Mouse (Mus musculus): ENCODE data around the gene Atg3.

Gene Atg3

GRCm38 (mm10) chr16:45204859-45205670 is 46.5 kb downstream of the Atg3 start:
- DNase-seq = peak; percentile 12

GRCm38 (mm10) chr16:45222016-45222415 is 63.4 kb downstream of the Atg3 start:
- DNase-seq = no peak

DNA sequence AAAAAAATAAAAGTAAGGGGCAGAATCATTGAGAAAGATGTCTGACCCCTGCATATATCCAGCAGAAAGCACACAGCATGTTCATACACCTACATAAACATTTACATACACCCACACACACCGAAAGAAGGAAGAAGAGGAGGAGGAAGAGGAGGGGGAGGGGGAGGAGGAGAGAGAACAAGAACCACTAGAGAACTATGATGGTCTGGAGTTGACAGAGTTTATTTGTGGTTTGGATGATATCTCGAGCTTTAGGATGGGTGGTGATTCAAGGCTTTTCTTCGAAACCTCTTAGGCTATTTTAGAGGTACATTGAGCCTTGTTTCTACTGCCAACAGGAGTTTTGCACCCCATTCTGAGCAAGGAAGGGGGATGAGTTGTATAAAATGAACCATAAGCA is 64.2 kb downstream of the Atg3 start:
- DNase-seq = no peak

DNA sequence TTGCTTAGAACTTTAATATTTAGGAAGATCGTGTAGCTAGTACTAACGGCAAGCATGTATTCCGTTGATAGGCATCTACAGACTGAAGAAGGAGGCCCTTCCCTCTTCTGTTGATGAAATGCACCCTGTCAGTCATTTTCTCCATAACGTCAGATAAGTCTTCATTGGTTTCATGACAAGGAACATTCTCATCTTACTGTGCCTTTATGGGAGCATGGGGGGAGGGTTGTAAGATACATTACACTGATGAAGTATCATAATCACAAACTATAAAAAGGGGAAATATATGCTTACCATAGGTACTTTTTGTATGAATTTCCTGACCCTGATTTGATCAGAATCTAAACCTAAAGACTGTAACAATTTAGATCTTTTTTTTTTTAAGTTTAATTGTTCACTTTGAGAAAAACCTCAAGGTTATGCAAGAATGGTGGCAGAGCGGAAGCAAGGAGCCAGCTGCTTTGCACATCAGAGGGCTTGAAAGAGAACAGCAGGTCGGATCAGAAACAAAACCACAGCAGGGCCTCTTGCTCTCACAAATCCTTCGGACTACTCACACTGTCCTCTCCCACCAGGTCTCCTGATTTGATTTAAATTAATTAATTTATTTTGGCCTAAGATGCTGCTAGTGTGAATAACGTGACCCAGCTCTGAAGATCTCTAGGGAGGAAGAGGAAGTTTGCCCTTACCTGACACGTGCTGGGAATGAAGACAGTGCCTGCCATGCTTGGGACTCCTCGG is 65.2 kb downstream of the Atg3 start, which contains the start of gene Btla:
Gene Btla, plus strand, starts transcription at position 668 of the 741 bp plus-strand sequence.
- DNase-seq = no peak

DNA sequence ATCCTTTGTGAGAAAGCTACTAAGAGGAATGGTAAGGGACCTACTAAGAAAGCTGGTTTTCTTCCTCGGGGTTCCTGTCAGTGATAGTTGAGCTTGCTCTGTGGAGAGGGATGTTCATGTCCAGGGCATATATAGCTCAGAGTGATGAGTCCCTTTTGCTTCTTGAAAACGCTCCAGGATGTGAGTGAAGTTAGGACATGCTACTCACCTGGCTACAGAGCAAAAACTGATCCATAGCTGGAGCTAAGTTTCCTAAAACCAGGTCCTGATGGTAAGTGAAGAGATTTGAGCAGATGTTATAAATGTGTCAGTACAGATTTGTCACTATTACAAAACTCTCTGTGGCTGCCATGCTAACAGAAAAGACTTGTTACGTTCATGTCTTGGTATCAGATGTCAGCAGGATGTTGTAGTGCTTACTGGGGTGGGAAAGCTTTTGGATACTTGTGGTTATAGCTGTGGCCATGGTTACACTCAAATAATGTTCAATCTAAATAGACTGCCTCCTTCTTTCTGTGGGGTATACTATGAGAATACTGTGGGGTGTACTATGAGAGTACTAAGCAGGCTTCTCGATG is 65.9 kb downstream of the Atg3 start:
- DNase-seq = no peak

DNA sequence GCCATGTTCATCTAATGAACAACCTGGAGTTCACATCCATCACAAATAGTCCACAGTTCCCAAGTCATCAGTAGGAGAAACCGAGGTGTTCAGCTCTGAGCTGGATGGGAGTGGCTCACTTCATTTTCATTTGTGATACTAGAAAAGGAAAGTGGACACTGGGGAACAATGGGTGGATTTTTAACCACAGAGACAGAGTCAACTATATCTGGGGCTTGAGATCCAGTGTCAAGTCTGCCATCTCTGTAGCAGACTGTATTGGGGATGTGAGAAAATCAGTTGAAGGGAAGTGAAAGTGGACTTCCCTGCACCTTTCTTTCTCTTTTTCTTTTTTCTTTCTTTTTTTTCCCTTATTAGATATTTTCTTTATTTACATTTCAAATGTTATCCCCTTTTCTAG is 68.4 kb downstream of the Atg3 start:
- no peak for DNase-seq

GRCm38 (mm10) chr16:45231296-45231695 is 72.7 kb downstream of the Atg3 start:
- DNase-seq = no peak

- DNase-seq = no peak
These were observed 74.4 kb downstream of the Atg3 start for GRCm38 (mm10) chr16:45233007-45233406.
